Mouse (Mus musculus) C2C12 (cell line): ENCODE data around the gene Bard1. TPM values are rescaled to one million over a fixed set of nuclear protein-coding genes. Genes with fewer than 3 reads are reported as not detected.
A peak's percentile ranks its signal among the peaks of the same experiment; 100 is the strongest.

Source experiments
- H3K27me3 ChIP-seq: one replicate; pipeline ENCODE4 v1.6.1; 2011; ENCODE audit not compliant: control insufficient read depth, insufficient read depth, insufficient read length
- H3K36me3 ChIP-seq: one replicate; pipeline ENCODE4 v1.6.1; 2011; ENCODE audit not compliant: control insufficient read depth, insufficient read depth
- H3K4me3 ChIP-seq: one replicate; pipeline ENCODE4 v1.5.1; 2011; ENCODE audit warnings: mild to moderate bottlenecking, control low read depth; ENCODE audit not compliant: poor library complexity, insufficient read depth, severe bottlenecking
- H3K79me2 ChIP-seq: one replicate; pipeline ENCODE4 v1.6.1; 2011; ENCODE audit not compliant: control insufficient read depth, insufficient read depth
- H3K79me3 ChIP-seq: one replicate; pipeline ENCODE4 v1.6.1; 2011; ENCODE audit warnings: low read depth, control low read depth
- H3ac ChIP-seq: one replicate; pipeline ENCODE3; 2011; ENCODE audit warnings: low read depth; ENCODE audit not compliant: control insufficient read depth, insufficient read length
- CEBPB ChIP-seq: IDR thresholded peaks from one replicate; pipeline ENCODE4 v1.6.1; 2011; ENCODE audit warnings: low read depth, mild to moderate bottlenecking, control low read depth, moderate library complexity
- CTCF ChIP-seq: IDR thresholded peaks from one replicate; pipeline ENCODE4 v1.5.1; 2011; ENCODE audit not compliant: control insufficient read depth, insufficient read depth, insufficient read length
- FOSL1 ChIP-seq: IDR thresholded peaks from one replicate; pipeline ENCODE4 v1.8.0; 2011; ENCODE audit warnings: mild to moderate bottlenecking, low read length; ENCODE audit not compliant: poor library complexity, insufficient read depth, severe bottlenecking
- MAX ChIP-seq: IDR thresholded peaks from one replicate; pipeline ENCODE4 v1.6.1; 2011; ENCODE audit warnings: mild to moderate bottlenecking, control low read depth
- MYOD1 ChIP-seq: IDR thresholded peaks from one replicate; pipeline ENCODE4 v1.6.1; 2011; ENCODE audit warnings: low read depth; ENCODE audit not compliant: control insufficient read depth, insufficient read length
- MYOG ChIP-seq: IDR thresholded peaks from one replicate; pipeline ENCODE4 v1.6.1; 2011; ENCODE audit not compliant: control insufficient read depth, insufficient read length; ENCODE audit errors: extremely low read depth
- USF1 ChIP-seq: IDR thresholded peaks from one replicate; pipeline ENCODE4 v1.6.1; 2011; ENCODE audit warnings: low read depth, mild to moderate bottlenecking, control low read depth, moderate library complexity
- polyA plus RNA-seq: library from polyadenylated mRNA; unstranded; fragments of >200 nt; fragmentation: generic; extraction: Trizol; gene quantifications from one replicate; pipeline ENCODE4 v1.2.1, GENCODE M21; 2012; ENCODE audit warnings: missing spikeins

Bard1 gene
- polyA plus RNA-seq, 1 experiment, result 5.8 TPM

DNA sequence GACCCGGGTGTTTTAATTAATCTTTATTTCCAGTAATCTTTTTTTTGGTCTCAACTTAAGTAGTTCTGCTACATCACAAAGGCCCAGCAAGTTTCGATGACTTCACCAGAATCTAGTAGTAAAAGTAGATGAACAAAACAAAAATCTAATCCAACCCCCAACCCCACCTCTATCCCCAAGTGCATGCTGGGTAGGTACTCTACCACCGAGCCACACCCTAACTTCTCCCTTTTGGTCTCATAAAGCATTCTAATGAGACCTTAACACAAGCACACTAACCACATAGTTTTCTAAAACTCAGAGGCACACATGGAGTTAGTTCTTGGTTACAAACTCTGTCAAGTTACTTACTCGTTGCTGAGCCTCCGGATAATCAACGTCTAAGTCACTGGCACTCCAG is 3.2 kb upstream of the Bard1 start:
- Histone ChIP-seq H3K79me2 (peaks cover 16% of the 10 kb centered on the region), H3K79me3 (peaks cover 9% of the 10 kb centered on the region), H3K4me3 (no peak overlapping the region), H3ac (no peak overlapping the region), H3K36me3 (no peaks in the 10 kb centered on the region), H3K27me3 (no peaks in the 10 kb centered on the region)
- no peak for TF ChIP-seq CEBPB
- no peak for TF ChIP-seq FOSL1
- no peak for TF ChIP-seq CTCF
- TF ChIP-seq MYOD1, result no peak
- no peak for TF ChIP-seq MAX
- TF ChIP-seq MYOG, result no peak
- TF ChIP-seq USF1, result no peak

DNA sequence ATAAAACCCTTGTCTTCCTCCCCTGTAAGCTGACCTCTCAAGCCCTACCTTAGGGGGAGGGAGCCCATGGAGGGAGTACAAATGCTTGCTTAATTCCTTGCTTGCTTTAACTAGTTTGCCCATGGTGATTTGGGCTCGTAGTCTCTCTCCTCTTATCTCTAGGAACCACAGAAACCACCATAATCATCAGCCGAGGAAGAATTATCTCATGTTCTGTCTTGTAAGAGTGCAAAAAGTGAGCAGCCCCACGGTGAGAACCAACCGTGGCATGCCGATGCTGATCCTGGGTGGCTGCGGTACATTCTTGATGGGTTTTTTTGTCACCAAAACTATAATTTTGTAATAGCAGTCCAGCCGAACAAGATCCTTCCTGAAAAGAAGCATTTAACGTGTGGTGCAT is 2.8 kb upstream of the Bard1 start:
- TF ChIP-seq CTCF (no peak), MYOD1 (no peak), CEBPB (no peak), MYOG (no peak), MAX (no peak), USF1 (no peak), FOSL1 (no peak)
- no peaks in the 10 kb centered on the region for H3K36me3 ChIP-seq
- peaks cover 20% of the 10 kb centered on the region for H3K79me2 ChIP-seq
- peaks cover 12% of the 10 kb centered on the region for H3K79me3 ChIP-seq
- H3K4me3 ChIP-seq, result no peak overlapping the region
- no peaks in the 10 kb centered on the region for H3K27me3 ChIP-seq
- no peak overlapping the region for H3ac ChIP-seq

DNA sequence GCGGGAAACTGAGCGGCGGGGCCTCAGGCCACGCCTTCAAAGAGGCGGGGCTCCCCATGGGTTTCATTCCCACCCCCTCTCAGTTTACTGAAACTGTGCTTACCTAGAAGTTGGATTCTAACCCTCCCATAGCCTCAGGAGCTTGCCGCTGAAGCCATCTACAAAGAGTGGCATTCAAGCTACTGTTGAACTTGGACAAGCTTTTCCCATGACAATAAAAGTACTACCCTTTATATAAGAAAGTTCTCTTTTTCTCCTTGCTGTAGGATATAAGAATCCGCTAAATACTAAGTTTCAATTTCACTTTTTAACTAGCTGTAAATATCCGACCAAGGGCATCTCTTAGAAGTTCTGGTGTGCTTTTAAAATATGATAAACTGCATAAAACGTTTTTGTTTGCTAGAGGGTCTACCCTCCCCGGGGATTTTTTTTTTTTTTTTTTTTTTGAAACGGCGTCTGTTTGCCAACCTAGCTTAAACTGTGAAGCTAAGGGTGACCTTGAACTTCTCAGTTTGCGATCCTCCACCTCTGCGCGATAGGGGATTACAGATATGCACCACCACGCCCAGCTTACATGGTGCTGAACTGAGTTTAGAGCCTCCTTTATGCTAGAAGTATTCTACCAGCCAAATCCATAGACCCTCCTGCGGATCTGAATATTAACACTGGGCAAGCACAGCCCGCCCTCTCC is 373 bp upstream of the Bard1 start:
- H3K79me3 ChIP-seq, result peaks cover 36% of the 10 kb centered on the region
- peak overlapping the region; percentile 35 for H3ac ChIP-seq
- TF ChIP-seq CEBPB (no peak), CTCF (no peak), USF1 (no peak), MYOD1 (no peak), MAX (no peak), MYOG (no peak), FOSL1 (no peak)
- H3K4me3 ChIP-seq, result peak overlapping the region; percentile 80
- H3K27me3 ChIP-seq, result no peaks in the 10 kb centered on the region
- peaks cover 44% of the 10 kb centered on the region for H3K79me2 ChIP-seq
- no peaks in the 10 kb centered on the region for H3K36me3 ChIP-seq

DNA sequence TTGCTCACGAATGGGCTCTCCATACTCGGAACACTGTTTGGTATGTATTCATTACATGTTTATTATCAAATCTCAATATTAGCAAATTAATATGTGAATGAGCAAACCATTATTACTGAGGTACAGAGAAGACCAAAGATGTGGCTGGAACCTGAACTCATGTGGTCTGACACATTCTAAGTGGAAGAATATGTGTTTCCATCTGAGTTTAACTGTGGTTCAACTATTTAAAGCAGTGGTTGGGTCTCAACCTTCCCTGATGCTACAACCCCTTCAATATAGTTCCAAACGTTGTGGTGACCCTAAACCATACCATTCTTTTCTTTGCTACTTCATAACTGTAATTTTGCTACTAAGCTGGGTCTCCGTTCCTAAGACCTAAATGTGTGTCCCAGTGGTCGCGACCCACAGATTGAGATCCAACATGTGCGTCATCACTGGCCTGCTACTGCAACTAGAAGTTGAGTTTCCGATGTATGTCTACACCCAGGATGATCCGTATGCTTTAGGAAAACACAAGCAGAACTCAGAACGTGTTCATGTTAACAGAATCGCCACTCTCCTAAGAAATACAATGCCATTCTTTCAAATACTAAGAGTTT is 1.5 kb downstream of the Bard1 start:
- peak overlapping the region; percentile 63 for H3ac ChIP-seq
- no peaks in the 10 kb centered on the region for H3K36me3 ChIP-seq
- H3K27me3 ChIP-seq, result no peaks in the 10 kb centered on the region
- H3K4me3 ChIP-seq, result peak overlapping the region; percentile 80
- peaks cover 52% of the 10 kb centered on the region for H3K79me3 ChIP-seq
- H3K79me2 ChIP-seq, result peaks cover 62% of the 10 kb centered on the region
- TF ChIP-seq CEBPB (no peak), MAX (peak; percentile 15)

DNA sequence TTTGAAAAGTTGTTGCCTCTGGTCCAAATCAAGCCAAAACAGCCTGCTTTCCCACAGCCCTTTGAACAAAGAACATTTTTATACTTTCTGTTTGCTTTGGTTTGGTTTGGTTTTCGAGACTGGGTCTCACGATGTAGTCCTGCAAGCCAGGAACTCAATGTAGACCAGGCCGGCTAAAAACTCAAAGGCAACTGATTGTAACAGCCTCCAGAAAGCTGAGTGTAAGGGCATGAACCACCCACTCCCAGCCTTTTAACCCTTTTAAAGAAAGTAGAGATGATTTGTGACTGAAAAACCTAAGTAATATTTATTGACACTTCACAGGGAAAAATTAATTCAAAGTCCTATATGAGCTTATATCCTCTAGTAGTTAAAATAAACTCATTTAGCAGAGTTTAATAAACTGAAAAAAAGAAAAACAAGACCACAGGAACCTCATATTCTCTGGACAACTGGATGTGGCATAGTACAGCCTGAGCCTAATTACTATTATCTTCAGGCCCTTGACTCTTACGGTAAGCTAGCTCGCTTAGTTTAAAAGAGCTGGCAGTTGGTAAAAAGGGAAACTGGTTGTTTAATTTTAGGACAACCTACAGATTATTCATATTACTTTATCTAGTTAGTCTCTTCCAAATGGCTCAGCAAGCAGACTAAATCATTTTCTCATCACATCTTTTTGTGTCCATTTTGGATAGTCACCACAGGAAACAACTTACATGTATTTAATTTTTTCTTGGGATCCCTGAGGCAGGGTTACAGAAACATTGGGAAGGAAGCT is 2.2 kb downstream of the Bard1 start:
- no peak overlapping the region for H3K4me3 ChIP-seq
- no peak overlapping the region for H3ac ChIP-seq
- no peak for TF ChIP-seq MYOG
- TF ChIP-seq FOSL1, result no peak
- no peak for TF ChIP-seq USF1
- TF ChIP-seq MAX, result no peak
- no peak for TF ChIP-seq CTCF
- TF ChIP-seq MYOD1, result no peak
- TF ChIP-seq CEBPB, result no peak

More for the DNA sequence above, 2.2 kb downstream of the Bard1 start:
- no peaks in the 10 kb centered on the region for H3K27me3 ChIP-seq
- H3K36me3 ChIP-seq, result no peaks in the 10 kb centered on the region
- H3K79me3 ChIP-seq, result peaks cover 56% of the 10 kb centered on the region
- H3K79me2 ChIP-seq, result peaks cover 69% of the 10 kb centered on the region
